Mouse (Mus musculus): Measurements from ENCODE around the gene Eaf1. TPM values are rescaled to one million over a fixed set of nuclear protein-coding genes. Genes with fewer than 3 reads are reported as not detected.

The Eaf1 gene
- polyA plus RNA-seq, 1 experiment from 2014 or later = 11.4 TPM

- Histone ChIP-seq H3K4me1 (ENCODE audit: insufficient read depth) (no peaks in the 10 kb centered on the region), H3K36me3 (replicated peaks; ENCODE audit: insufficient read depth, low read length) (peaks cover 87% of the 10 kb centered on the region), H3K4me2 (ENCODE audit: low read depth, low read length) (no peak overlapping the region), H3K9ac (replicated peaks) (no peak overlapping the region), H3K4me3 (ENCODE audit: low read depth, low read length) (no peak overlapping the region), H3K27me3 (ENCODE audit: insufficient read depth, low read length) (no peaks in the 10 kb centered on the region), H3K27ac (ENCODE audit: low read depth) (no peak overlapping the region), H3K9me3 (ENCODE audit: low read length) (no peaks in the 10 kb centered on the region)
- DNase-seq = no peak
- no peak for ATAC-seq
- TF ChIP-seq CTCF (IDR thresholded peaks at IDR 0.05; ENCODE audit: low read depth) (peak; percentile 29), EP300 (IDR thresholded peaks at IDR 0.05; ENCODE audit: low read depth) (no peak)
- WGBS (ENCODE audit: insufficient replicate concordance) = 79% methylated on average over 4 of the region's 4 CpGs
These were observed 7.7 kb upstream of the Eaf1 start for GRCm38 (mm10) chr14:31486465-31486864.

GRCm38 (mm10) chr14:31488055-31488454 is 6.1 kb upstream of the Eaf1 start:
- peaks cover 75% of the 10 kb centered on the region for H3K36me3 ChIP-seq (replicated peaks; ENCODE audit: insufficient read depth, low read length)
- no peaks in the 10 kb centered on the region for H3K9me3 ChIP-seq (ENCODE audit: low read length)

GRCm38 (mm10) chr14:31493901-31494300 is 298 bp upstream of the Eaf1 start:
- peak overlapping the region; percentile 90 for H3K27ac ChIP-seq (ENCODE audit: low read depth)

More at GRCm38 (mm10) chr14:31488055-31488454, 6.1 kb upstream of the Eaf1 start:
- ATAC-seq (no peak), DNase-seq (no peak)
- Histone ChIP-seq H3K4me2 (ENCODE audit: low read depth, low read length) (no peak overlapping the region), H3K27ac (ENCODE audit: low read depth) (no peak overlapping the region), H3K4me3 (ENCODE audit: low read depth, low read length) (no peak overlapping the region), H3K27me3 (ENCODE audit: insufficient read depth, low read length) (no peaks in the 10 kb centered on the region), H3K4me1 (ENCODE audit: insufficient read depth) (peaks cover 7% of the 10 kb centered on the region; the same call in 1 of the 2 replicates), H3K9ac (replicated peaks) (no peak overlapping the region)
- 90% methylated on average over 6 of the region's 6 CpGs for WGBS (ENCODE audit: insufficient replicate concordance)
- no peak for TF ChIP-seq EP300 (IDR thresholded peaks at IDR 0.05; ENCODE audit: low read depth)
- no peak for TF ChIP-seq CTCF (IDR thresholded peaks at IDR 0.05; ENCODE audit: low read depth)

GRCm38 (mm10) chr14:31494975-31495455 is 816 bp downstream of the Eaf1 start, which contains the start of gene Mettl6:
Mettl6 (minus strand) TSS chr14:31495040.
- H3K9ac ChIP-seq (replicated peaks) = peak within 1 kb of the TSS; percentile 90
- H3K4me1 ChIP-seq (ENCODE audit: insufficient read depth) = peaks cover 28% of the 10 kb centered on the region
- H3K27ac ChIP-seq (ENCODE audit: low read depth) = peak within 1 kb of the TSS; percentile 90
- H3K4me3 ChIP-seq (ENCODE audit: low read depth, low read length) = peak within 1 kb of the TSS; percentile 84
- peaks cover 31% of the 10 kb centered on the region for H3K36me3 ChIP-seq (replicated peaks; ENCODE audit: insufficient read depth, low read length)
- peak; percentile 89 for ATAC-seq
- WGBS (ENCODE audit: insufficient replicate concordance) = 4% methylated on average over 41 of the region's 49 CpGs
- TF ChIP-seq CTCF (IDR thresholded peaks at IDR 0.05; ENCODE audit: low read depth) (peak; percentile 2; the same call in 1 of the 2 replicates), EP300 (IDR thresholded peaks at IDR 0.05; ENCODE audit: low read depth) (no peak)
- H3K27me3 ChIP-seq (ENCODE audit: insufficient read depth, low read length) = no peaks in the 10 kb centered on the region
- H3K4me2 ChIP-seq (ENCODE audit: low read depth, low read length) = peak within 1 kb of the TSS; percentile 78
- no peaks in the 10 kb centered on the region for H3K9me3 ChIP-seq (ENCODE audit: low read length)
- peak; percentile 94 for DNase-seq

More at GRCm38 (mm10) chr14:31493901-31494300, 298 bp upstream of the Eaf1 start:
- WGBS (ENCODE audit: insufficient replicate concordance) = 21% methylated on average over 9 of the region's 9 CpGs
- H3K4me3 ChIP-seq (ENCODE audit: low read depth, low read length) = peak overlapping the region; percentile 84
- H3K27me3 ChIP-seq (ENCODE audit: insufficient read depth, low read length) = no peaks in the 10 kb centered on the region
- TF ChIP-seq CTCF (IDR thresholded peaks at IDR 0.05; ENCODE audit: low read depth) (no peak), EP300 (IDR thresholded peaks at IDR 0.05; ENCODE audit: low read depth) (no peak)
- H3K9me3 ChIP-seq (ENCODE audit: low read length) = no peaks in the 10 kb centered on the region
- H3K4me1 ChIP-seq (ENCODE audit: insufficient read depth) = peaks cover 28% of the 10 kb centered on the region
- H3K4me2 ChIP-seq (ENCODE audit: low read depth, low read length) = peak overlapping the region; percentile 78
- H3K36me3 ChIP-seq (replicated peaks; ENCODE audit: insufficient read depth, low read length) = peaks cover 33% of the 10 kb centered on the region
- ATAC-seq = no peak
- DNase-seq = peak; percentile 24
- H3K9ac ChIP-seq (replicated peaks) = peak overlapping the region; percentile 90

GRCm38 (mm10) chr14:31495538-31495937 is 1.3 kb downstream of the Eaf1 start:
- H3K36me3 ChIP-seq (replicated peaks; ENCODE audit: insufficient read depth, low read length) = peaks cover 33% of the 10 kb centered on the region
- H3K4me2 ChIP-seq (ENCODE audit: low read depth, low read length) = peak overlapping the region; percentile 78
- no peaks in the 10 kb centered on the region for H3K9me3 ChIP-seq (ENCODE audit: low read length)
- WGBS (ENCODE audit: insufficient replicate concordance) = 2% methylated on average over 8 of the region's 8 CpGs
- H3K4me1 ChIP-seq (ENCODE audit: insufficient read depth) = peaks cover 28% of the 10 kb centered on the region
- no peak for ATAC-seq
- no peaks in the 10 kb centered on the region for H3K27me3 ChIP-seq (ENCODE audit: insufficient read depth, low read length)
- peak overlapping the region; percentile 84 for H3K4me3 ChIP-seq (ENCODE audit: low read depth, low read length)
- no peak for TF ChIP-seq CTCF (IDR thresholded peaks at IDR 0.05; ENCODE audit: low read depth)
- TF ChIP-seq EP300 (IDR thresholded peaks at IDR 0.05; ENCODE audit: low read depth) = no peak
- H3K9ac ChIP-seq (replicated peaks) = peak overlapping the region; percentile 90
- DNase-seq = no peak
- H3K27ac ChIP-seq (ENCODE audit: low read depth) = peak overlapping the region; percentile 90

- Histone ChIP-seq H3K27ac (ENCODE audit: low read depth) (peak overlapping the region; percentile 90), H3K9me3 (ENCODE audit: low read length) (no peaks in the 10 kb centered on the region), H3K27me3 (ENCODE audit: insufficient read depth, low read length) (no peaks in the 10 kb centered on the region), H3K36me3 (replicated peaks; ENCODE audit: insufficient read depth, low read length) (peaks cover 35% of the 10 kb centered on the region), H3K4me2 (ENCODE audit: low read depth, low read length) (peak overlapping the region; percentile 78), H3K4me1 (ENCODE audit: insufficient read depth) (peaks cover 28% of the 10 kb centered on the region), H3K9ac (replicated peaks) (peak overlapping the region; percentile 90), H3K4me3 (ENCODE audit: low read depth, low read length) (peak overlapping the region; percentile 84)
- ATAC-seq (peak; percentile 79), DNase-seq (peak; percentile 65)
- peak; percentile 97 for TF ChIP-seq EP300 (IDR thresholded peaks at IDR 0.05; ENCODE audit: low read depth)
- no peak for TF ChIP-seq CTCF (IDR thresholded peaks at IDR 0.05; ENCODE audit: low read depth)
- 10% methylated on average over 7 of the region's 7 CpGs for WGBS (ENCODE audit: insufficient replicate concordance)
These were observed 2.0 kb downstream of the Eaf1 start for GRCm38 (mm10) chr14:31496241-31496646.

Measured in liver, postnatal 0 days (tissue).